Mouse (Mus musculus) hindbrain, embryonic 15.5 days (tissue): Measurements from ENCODE around the gene Ppp1r3c. TPM values are rescaled to one million over a fixed set of nuclear protein-coding genes. Genes with fewer than 3 reads are reported as not detected.
"Not testable (repeated sequence)": the region's sequence is repeated elsewhere in the genome, so short reads cannot be mapped to it uniquely, and the experiment has no call there.

Experiments
- ATAC-seq: fragments of 200-750 bp; cut with Nextera tagmentation; 2 replicates; pipeline ENCODE4 v1.8.0; 2017; ENCODE audit warnings: low read depth, moderate number of reproducible peaks, moderate TSS enrichment; ENCODE audit not compliant: low FRiP score
- H3K27ac ChIP-seq: fragments of 300-500 bp; sonication (generic); replicated peaks from 2 replicates; pipeline ENCODE4 v1.5.1; 2015; ENCODE audit warnings: mild to moderate bottlenecking, inconsistent platforms
- H3K27me3 ChIP-seq: fragments of 300-500 bp; sonication (generic); 2 replicates; pipeline ENCODE4 v1.6.1; 2015; ENCODE audit warnings: control low read depth, inconsistent platforms
- H3K36me3 ChIP-seq: fragments of 300-500 bp; sonication (generic); 2 replicates; pipeline ENCODE4 v1.6.1; 2015; ENCODE audit warnings: control low read depth, inconsistent platforms
- H3K4me1 ChIP-seq: fragments of 300-500 bp; sonication (generic); replicated peaks from 2 replicates; pipeline ENCODE4 v1.6.1; 2015; ENCODE audit warnings: control low read depth, inconsistent platforms
- H3K4me2 ChIP-seq: fragments of 300-500 bp; sonication (generic); 2 replicates; pipeline ENCODE4 v1.6.1; 2015; ENCODE audit warnings: moderate library complexity, mild to moderate bottlenecking, inconsistent platforms
- H3K4me3 ChIP-seq: fragments of 300-500 bp; sonication (generic); 2 replicates; pipeline ENCODE4 v1.5.1; 2015; ENCODE audit warnings: mild to moderate bottlenecking, inconsistent platforms
- H3K9ac ChIP-seq: fragments of 300-500 bp; sonication (generic); 2 replicates; pipeline ENCODE4 v1.6.1; 2015; ENCODE audit warnings: inconsistent platforms
- H3K9me3 ChIP-seq: fragments of 300-500 bp; sonication (generic); 2 replicates; pipeline ENCODE4 v1.6.1; 2016; ENCODE audit warnings: control low read depth, inconsistent platforms
- WGBS: fragments of 180-500 bp; shearing (Covaris S2); methylation state at CpG from one replicate; pipeline ENCODE4 v1.1.7; 2015; 5-methylcytosine and 5-hydroxymethylcytosine counted together
- polyA plus RNA-seq: library from polyadenylated mRNA; unstranded; fragments of >200 nt; fragmentation: Nextera tagmentation; extraction: Ambion mirVana; gene quantifications from 2 replicates; pipeline ENCODE4 v1.2.1, GENCODE M21; 2015

Ppp1r3c gene
- polyA plus RNA-seq, 1 experiment from 2014 or later: 25.6 TPM

- Histone ChIP-seq H3K9me3 (no peaks in the 10 kb centered on the region), H3K27me3 (no peaks in the 10 kb centered on the region), H3K27ac (no peak overlapping the region), H3K4me3 (no peak overlapping the region), H3K4me1 (peaks cover 10% of the 10 kb centered on the region; the same call in 1 of the 2 replicates), H3K4me2 (no peak overlapping the region), H3K36me3 (no peaks in the 10 kb centered on the region), H3K9ac (no peak overlapping the region)
- ATAC-seq: no peak
- 54% methylated on average over 7 of the region's 7 CpGs for WGBS
These were observed 3.2 kb upstream of the Ppp1r3c start for GRCm38 (mm10) chr19:36739566-36740211.

GRCm38 (mm10) chr19:36738009-36738408, 1.6 kb upstream of the Ppp1r3c start:
- Histone ChIP-seq H3K9me3 (no peaks in the 10 kb centered on the region), H3K4me2 (no peak overlapping the region), H3K36me3 (no peaks in the 10 kb centered on the region), H3K9ac (no peak overlapping the region), H3K4me3 (no peak overlapping the region), H3K27ac (no peak overlapping the region), H3K27me3 (no peaks in the 10 kb centered on the region), H3K4me1 (peaks cover 10% of the 10 kb centered on the region; the same call in 1 of the 2 replicates)
- no peak for ATAC-seq
- 80% methylated on average over 5 of the region's 5 CpGs for WGBS

- Histone ChIP-seq H3K27me3 (no peaks in the 10 kb centered on the region), H3K4me1 (peaks cover 10% of the 10 kb centered on the region; the same call in 1 of the 2 replicates), H3K4me2 (peak overlapping the region; percentile 92), H3K27ac (peak overlapping the region; percentile 82), H3K9ac (peak overlapping the region; percentile 67), H3K36me3 (no peaks in the 10 kb centered on the region), H3K9me3 (no peaks in the 10 kb centered on the region), H3K4me3 (peak overlapping the region; percentile 67)
- WGBS: 31% methylated on average over 6 of the region's 6 CpGs
- peak; percentile 40 for ATAC-seq
These were observed 634 bp upstream of the Ppp1r3c start for GRCm38 (mm10) chr19:36737087-36737486.

GRCm38 (mm10) chr19:36734308-36735038, 2.0 kb downstream of the Ppp1r3c start:
- Histone ChIP-seq H3K4me3 (peak overlapping the region; percentile 67), H3K4me2 (peak overlapping the region; percentile 92), H3K27ac (no peak overlapping the region), H3K4me1 (peaks cover 10% of the 10 kb centered on the region; the same call in 1 of the 2 replicates), H3K9me3 (no peaks in the 10 kb centered on the region), H3K27me3 (no peaks in the 10 kb centered on the region), H3K36me3 (no peaks in the 10 kb centered on the region), H3K9ac (no peak overlapping the region)
- 79% methylated on average over 10 of the region's 10 CpGs for WGBS
- no peak for ATAC-seq

GRCm38 (mm10) chr19:36733191-36733943, 3.1 kb downstream of the Ppp1r3c start:
- Histone ChIP-seq H3K4me3 (no peak overlapping the region), H3K4me1 (peaks cover 10% of the 10 kb centered on the region; the same call in 1 of the 2 replicates), H3K27me3 (no peaks in the 10 kb centered on the region), H3K27ac (no peak overlapping the region), H3K9me3 (no peaks in the 10 kb centered on the region), H3K9ac (no peak overlapping the region), H3K36me3 (no peaks in the 10 kb centered on the region), H3K4me2 (peak overlapping the region; percentile 92)
- ATAC-seq: no peak
- 96% methylated on average over 16 of the region's 16 CpGs for WGBS

- ATAC-seq: no peak
- Histone ChIP-seq H3K9me3 (no peaks in the 10 kb centered on the region), H3K27me3 (no peaks in the 10 kb centered on the region), H3K36me3 (no peaks in the 10 kb centered on the region), H3K4me1 (0 out of 2 replicates have a peak, but pooled peaks cover 4% of the 10 kb centered on the region), H3K4me2 (no peak overlapping the region), H3K9ac (no peak overlapping the region), H3K4me3 (no peak overlapping the region), H3K27ac (no peak overlapping the region)
- WGBS: 91% methylated on average over 11 of the region's 11 CpGs
These were observed 5.1 kb downstream of the Ppp1r3c start for GRCm38 (mm10) chr19:36731310-36731709.

- ATAC-seq, H3K9me3 ChIP-seq, H3K4me1 ChIP-seq, H3K4me2 ChIP-seq, H3K4me3 ChIP-seq, H3K9ac ChIP-seq, H3K27me3 ChIP-seq, H3K27ac ChIP-seq, H3K36me3 ChIP-seq: not testable (repeated sequence)
- 89% methylated on average over 2 of the region's 2 CpGs for WGBS
These were observed 6.0 kb downstream of the Ppp1r3c start for GRCm38 (mm10) chr19:36730414-36730813.

- peak; percentile 69 for ATAC-seq
- 0 out of 2 replicates have a peak overlapping the region, but pooled peaks have one; percentile 25 for H3K27ac ChIP-seq
These were observed 7.6 kb downstream of the Ppp1r3c start for GRCm38 (mm10) chr19:36728741-36729460.

GRCm38 (mm10) chr19:36724970-36725369, 11.5 kb downstream of the Ppp1r3c start:
- 87% methylated on average over 7 of the region's 7 CpGs for WGBS
- Histone ChIP-seq H3K4me2 (no peak overlapping the region), H3K4me1 (no peaks in the 10 kb centered on the region), H3K36me3 (no peaks in the 10 kb centered on the region), H3K27ac (no peak overlapping the region), H3K27me3 (no peaks in the 10 kb centered on the region), H3K9me3 (no peaks in the 10 kb centered on the region), H3K4me3 (no peak overlapping the region), H3K9ac (no peak overlapping the region)
- ATAC-seq: no peak

More at GRCm38 (mm10) chr19:36728741-36729460, 7.6 kb downstream of the Ppp1r3c start:
- H3K9me3 ChIP-seq: no peaks in the 10 kb centered on the region
- H3K4me1 ChIP-seq: no peaks in the 10 kb centered on the region
- H3K4me3 ChIP-seq: no peak overlapping the region
- H3K27me3 ChIP-seq: no peaks in the 10 kb centered on the region
- 78% methylated on average over 12 of the region's 12 CpGs for WGBS
- H3K36me3 ChIP-seq: no peaks in the 10 kb centered on the region
- H3K9ac ChIP-seq: no peak overlapping the region
- H3K4me2 ChIP-seq: no peak overlapping the region

GRCm38 (mm10) chr19:36721139-36721538, 15.3 kb downstream of the Ppp1r3c start:
- Histone ChIP-seq H3K27me3 (no peaks in the 10 kb centered on the region), H3K9ac (no peak overlapping the region), H3K4me1 (no peaks in the 10 kb centered on the region), H3K4me2 (no peak overlapping the region), H3K4me3 (no peak overlapping the region), H3K27ac (no peak overlapping the region), H3K9me3 (no peaks in the 10 kb centered on the region), H3K36me3 (no peaks in the 10 kb centered on the region)
- 72% methylated on average over 8 of the region's 8 CpGs for WGBS
- ATAC-seq: no peak

- Histone ChIP-seq H3K36me3 (no peaks in the 10 kb centered on the region), H3K9me3 (no peaks in the 10 kb centered on the region), H3K4me2 (no peak overlapping the region), H3K4me1 (no peaks in the 10 kb centered on the region), H3K27ac (no peak overlapping the region), H3K4me3 (no peak overlapping the region), H3K9ac (no peak overlapping the region), H3K27me3 (no peaks in the 10 kb centered on the region)
- ATAC-seq: no peak
- 64% methylated on average over 7 of the region's 7 CpGs for WGBS
These were observed 20.2 kb downstream of the Ppp1r3c start for GRCm38 (mm10) chr19:36716221-36716620.
